Mouse (Mus musculus) heart, adult 10 weeks (tissue): ENCODE measurements around the gene Gm6176. TPM values are rescaled to one million over a fixed set of nuclear protein-coding genes. Genes with fewer than 3 reads are reported as not detected.

Experiments used
- polyA plus RNA-seq: library from polyadenylated mRNA; stranded (reverse); fragments of 350-450 nt; fragmentation: Illumina TruSeq; extraction: RNeasy Lipid Tissue Mini Kit (QIAGEN cat#74804); gene quantifications from one replicate; pipeline ENCODE4 v1.2.3, GENCODE M21; 2014; ENCODE audit warnings: low read depth, low replicate concordance

The Gm6176 gene
- not detected for polyA plus RNA-seq

DNA sequence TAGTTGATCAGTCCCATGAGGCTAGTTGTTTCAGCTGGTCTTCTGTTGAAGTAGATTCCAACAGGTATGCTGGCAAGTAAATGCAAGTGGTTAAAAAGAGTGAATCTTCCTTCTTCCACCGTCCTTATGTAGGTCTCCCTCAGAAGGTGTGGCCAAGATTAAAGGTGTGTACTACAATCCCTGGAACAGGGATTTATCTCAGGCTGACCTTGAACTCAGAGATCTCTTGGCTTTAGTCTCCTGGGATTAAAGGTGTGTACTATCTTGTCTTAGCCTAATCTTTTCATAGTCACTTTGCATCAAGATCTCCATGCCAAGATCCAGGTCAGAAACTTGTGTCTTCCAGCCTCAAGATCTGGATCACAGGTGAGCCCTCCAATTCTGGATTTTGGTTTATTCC is at the start of gene Gm6176:
Gene Gm6176 (minus strand): TSS at position 101 of the 400 bp plus-strand sequence.

GRCm38 (mm10) chr7:22068757-22069156 is 12.7 kb upstream of the Gm6176 start, which contains the start of gene Vmn1r139:
Gene Vmn1r139 (plus strand): TSS chr7:22069057.

GRCm38 (mm10) chr7:22028797-22029196 is 27.3 kb downstream of the Gm6176 start, which contains the start of gene Vmn1r138:
Gene Vmn1r138 (minus strand): TSS chr7:22028897.

Other genes with a start within 250 kb of the Gm6176 start
- not detected for gene Vmn1r135, start 224.0 kb downstream of the Gm6176 start, polyA plus RNA-seq
- gene Gm5725, start 212.0 kb downstream of the Gm6176 start, polyA plus RNA-seq = not detected
- not detected for gene Gm5891, start 135.0 kb downstream of the Gm6176 start, polyA plus RNA-seq
- gene Vmn1r137, start 61.7 kb downstream of the Gm6176 start, polyA plus RNA-seq = not detected
- not detected for gene Vmn1r138, start 27.4 kb downstream of the Gm6176 start, polyA plus RNA-seq
- not detected for gene Vmn1r139, start 12.8 kb upstream of the Gm6176 start, polyA plus RNA-seq
- gene Gm16451, start 61.9 kb upstream of the Gm6176 start, polyA plus RNA-seq = not detected
- gene Gm10666, start 78.4 kb upstream of the Gm6176 start, polyA plus RNA-seq = not detected
- gene Vmn1r142, start 107.7 kb upstream of the Gm6176 start, polyA plus RNA-seq = not detected
- gene Vmn1r143, start 133.1 kb upstream of the Gm6176 start, polyA plus RNA-seq = not detected
- gene Gm8653, start 145.0 kb upstream of the Gm6176 start, polyA plus RNA-seq = not detected
- gene Gm8453, start 173.2 kb upstream of the Gm6176 start, polyA plus RNA-seq = not detected